ENCODE assay signal across 22 mouse cellular contexts in the genomic region with DNA sequence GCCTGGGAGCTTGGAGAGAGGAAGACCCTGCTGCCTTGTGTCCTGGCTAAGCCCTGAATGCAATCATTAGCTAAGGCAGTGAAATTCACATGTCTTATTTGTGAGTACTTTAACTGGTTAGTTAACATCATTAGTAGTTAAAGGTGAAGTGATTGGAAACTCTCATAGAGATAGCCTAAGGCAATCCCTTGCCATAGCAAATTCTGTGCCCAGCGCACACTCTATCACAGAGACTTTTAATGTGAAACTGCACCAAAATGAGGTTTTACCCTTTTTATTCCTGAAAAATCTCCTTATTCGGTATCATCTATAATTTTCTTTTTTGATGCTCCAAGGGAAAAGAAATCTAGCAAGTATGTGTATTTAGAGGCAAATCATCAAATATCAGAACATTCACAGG.
DNase-seq lines count a peak whose midpoint lies in the region; ATAC-seq and TF ChIP-seq lines count a peak whose summit lies in the region.
"Had no signal": no experiment of that assay in that cellular context is flagged by ENCODE, and none has a peak within 500 bp of the region (broad histone marks: within the 10 kb centered on the region; RNA-seq: fewer than 3 reads in every experiment).

No protein-coding gene starts in this region.

- H3K4me3 ChIP-seq in forebrain, embryonic 16.5 days (replicated peaks; ENCODE audit: low read length) = no peak overlapping the region
- no peak overlapping the region for H3K4me3 ChIP-seq in forebrain, embryonic 10.5 days
- H3K4me3 ChIP-seq in hindbrain, embryonic 14.5 days (replicated peaks; ENCODE audit: low read length) = no peak overlapping the region
- no peak overlapping the region for H3K4me3 ChIP-seq in hindbrain, embryonic 16.5 days (ENCODE audit: low read length)
- no peak overlapping the region for H3K4me3 ChIP-seq in midbrain, embryonic 14.5 days (replicated peaks; ENCODE audit: low read depth, low read length)
- H3K4me3 ChIP-seq in midbrain, embryonic 10.5 days = no peak overlapping the region
- H3K4me3 ChIP-seq: heart, embryonic 12.5 days; heart, embryonic 15.5 days; hindbrain, embryonic 12.5 days; intestine, embryonic 15.5 days had no signal

- peaks cover 7% of the 10 kb centered on the region; the same call in 1 of the 2 replicates for H3K4me1 ChIP-seq in forebrain, embryonic 16.5 days (replicated peaks; ENCODE audit: control insufficient read depth, insufficient read depth, low read length)
- no peaks in the 10 kb centered on the region for H3K4me1 ChIP-seq in forebrain, embryonic 10.5 days
- no peaks in the 10 kb centered on the region; the same call in 1 of the 2 replicates for H3K4me1 ChIP-seq in hindbrain, embryonic 14.5 days (replicated peaks; ENCODE audit: control insufficient read depth, insufficient read depth, low read length)
- 0 out of 2 replicates have a peak, but pooled peaks cover 2% of the 10 kb centered on the region for H3K4me1 ChIP-seq in hindbrain, embryonic 16.5 days (ENCODE audit: control insufficient read depth, insufficient read depth, low read depth, low read length)
- H3K4me1 ChIP-seq in midbrain, embryonic 14.5 days (ENCODE audit: control insufficient read depth, insufficient read depth, low read length) = no peaks in the 10 kb centered on the region
- H3K4me1 ChIP-seq in midbrain, embryonic 10.5 days = no peaks in the 10 kb centered on the region
- H3K4me1 ChIP-seq: heart, embryonic 12.5 days; heart, embryonic 15.5 days; intestine, embryonic 15.5 days had no signal

- no peak for TF ChIP-seq CTCF in brain, embryonic 14.5 days (IDR thresholded peaks at IDR 0.05; ENCODE audit: borderline replicate concordance, extremely low read depth, insufficient read depth, insufficient read length)

- H3K27ac ChIP-seq in forebrain, embryonic 16.5 days (ENCODE audit: low read length) = peak overlapping the region; percentile 55; the same call in 1 of the 2 replicates
- H3K27ac ChIP-seq in forebrain, embryonic 10.5 days = no peak overlapping the region
- H3K27ac ChIP-seq in hindbrain, embryonic 14.5 days = peak overlapping the region; percentile 26; the same call in 1 of the 2 replicates
- no peak overlapping the region for H3K27ac ChIP-seq in hindbrain, embryonic 16.5 days (ENCODE audit: low read depth, low read length)
- no peak overlapping the region for H3K27ac ChIP-seq in midbrain, embryonic 14.5 days (replicated peaks; ENCODE audit: low read depth, low read length)
- H3K27ac ChIP-seq in midbrain, embryonic 10.5 days (replicated peaks) = no peak overlapping the region
- H3K27ac ChIP-seq: heart, embryonic 15.5 days; hindbrain, embryonic 12.5 days; intestine, embryonic 15.5 days had no signal

- no peaks in the 10 kb centered on the region for H3K9me3 ChIP-seq in forebrain, embryonic 16.5 days (ENCODE audit: control insufficient read depth, low read length)
- H3K9me3 ChIP-seq in forebrain, embryonic 10.5 days = no peaks in the 10 kb centered on the region
- no peaks in the 10 kb centered on the region for H3K9me3 ChIP-seq in hindbrain, embryonic 14.5 days (ENCODE audit: control insufficient read depth, low read length)
- no peaks in the 10 kb centered on the region for H3K9me3 ChIP-seq in hindbrain, embryonic 16.5 days (ENCODE audit: control insufficient read depth, low read length)
- H3K9me3 ChIP-seq in midbrain, embryonic 14.5 days (ENCODE audit: control insufficient read depth, low read length) = no peaks in the 10 kb centered on the region
- H3K9me3 ChIP-seq in midbrain, embryonic 10.5 days (replicated peaks) = no peaks in the 10 kb centered on the region
- H3K9me3 ChIP-seq: heart, embryonic 12.5 days; heart, embryonic 15.5 days; hindbrain, embryonic 12.5 days; intestine, embryonic 15.5 days had no signal

- TF ChIP-seq POLR2A in brain, embryonic 14.5 days (IDR thresholded peaks at IDR 0.05; ENCODE audit: borderline replicate concordance, extremely low read depth, insufficient read depth, insufficient read length, poor library complexity, severe bottlenecking) = no peak

- 72% methylated on average over 2 of the region's 2 CpGs for WGBS in forebrain, embryonic 16.5 days
- WGBS in forebrain, embryonic 10.5 days = 91% methylated on average over 2 of the region's 2 CpGs
- 88% methylated on average over 2 of the region's 2 CpGs for WGBS in hindbrain, embryonic 14.5 days
- WGBS in hindbrain, embryonic 16.5 days = 79% methylated on average over 2 of the region's 2 CpGs
- WGBS in midbrain, embryonic 14.5 days = 83% methylated on average over 2 of the region's 2 CpGs
- 89% methylated on average over 2 of the region's 2 CpGs for WGBS in midbrain, embryonic 10.5 days

- no peak overlapping the region for H3K9ac ChIP-seq in forebrain, embryonic 16.5 days (replicated peaks; ENCODE audit: low read depth, low read length)
- no peak overlapping the region for H3K9ac ChIP-seq in hindbrain, embryonic 14.5 days
- no peak overlapping the region for H3K9ac ChIP-seq in hindbrain, embryonic 16.5 days (ENCODE audit: low read depth, low read length)
- no peak overlapping the region for H3K9ac ChIP-seq in midbrain, embryonic 14.5 days (replicated peaks; ENCODE audit: low read length)
- H3K9ac ChIP-seq: heart, embryonic 12.5 days; heart, embryonic 15.5 days; hindbrain, embryonic 12.5 days; intestine, embryonic 15.5 days had no signal

- ATAC-seq in forebrain, embryonic 16.5 days = no peak
- no peak for ATAC-seq in hindbrain, embryonic 14.5 days (ENCODE audit: low FRiP score)
- ATAC-seq in hindbrain, embryonic 16.5 days = no peak
- ATAC-seq in midbrain, embryonic 14.5 days (ENCODE audit: low FRiP score, low TSS enrichment) = no peak; the same call in 1 of the 2 replicates
- ATAC-seq: CD4-positive, CD25-positive, alpha-beta regulatory T cell, adult 4 months; intestine, embryonic 15.5 days had no signal

- H3K36me3 ChIP-seq in forebrain, embryonic 16.5 days (ENCODE audit: control insufficient read depth, insufficient read depth) = no peaks in the 10 kb centered on the region
- H3K36me3 ChIP-seq in forebrain, embryonic 10.5 days (replicated peaks) = no peaks in the 10 kb centered on the region
- no peaks in the 10 kb centered on the region for H3K36me3 ChIP-seq in hindbrain, embryonic 14.5 days (replicated peaks; ENCODE audit: control insufficient read depth, insufficient read depth)
- no peaks in the 10 kb centered on the region for H3K36me3 ChIP-seq in hindbrain, embryonic 16.5 days (ENCODE audit: control insufficient read depth, insufficient read depth, low read length)
- H3K36me3 ChIP-seq in midbrain, embryonic 14.5 days (ENCODE audit: control insufficient read depth, insufficient read depth, low read length) = no peaks in the 10 kb centered on the region
- no peaks in the 10 kb centered on the region for H3K36me3 ChIP-seq in midbrain, embryonic 10.5 days
- H3K36me3 ChIP-seq: heart, embryonic 12.5 days; heart, embryonic 15.5 days; hindbrain, embryonic 12.5 days; intestine, embryonic 15.5 days had no signal

- H3K4me2 ChIP-seq in forebrain, embryonic 16.5 days (ENCODE audit: low read length) = no peak overlapping the region
- no peak overlapping the region for H3K4me2 ChIP-seq in hindbrain, embryonic 14.5 days (replicated peaks)
- no peak overlapping the region for H3K4me2 ChIP-seq in hindbrain, embryonic 16.5 days (ENCODE audit: low read length)
- H3K4me2 ChIP-seq in midbrain, embryonic 14.5 days (ENCODE audit: low read length) = no peak overlapping the region
- H3K4me2 ChIP-seq: heart, embryonic 15.5 days; hindbrain, embryonic 12.5 days; intestine, embryonic 15.5 days had no signal

- no peak for DNase-seq in forebrain, embryonic 10.5 days (ENCODE audit: extremely low spot score, low spot score)
- no peak for DNase-seq in hindbrain, embryonic 14.5 days (ENCODE audit: low spot score)
- DNase-seq in midbrain, embryonic 14.5 days = peak; percentile 4
- no peak for DNase-seq in midbrain, embryonic 10.5 days (ENCODE audit: low spot score)
- peak; percentile 4 for DNase-seq in brain, embryonic 14.5 days (ENCODE audit: low read depth)
- DNase-seq in adrenal gland, adult 8-10 months = no peak
- DNase-seq: adrenal gland, adult 2 months; adrenal gland, postnatal 25 days; cerebellum, adult 18-20 months; cerebellum, adult 9-10 months; gastrocnemius, postnatal 25 days; heart, adult 18-20 months; heart, postnatal 10 days; heart, postnatal 36 days; kidney, adult 11 months had no signal

- no peaks in the 10 kb centered on the region for H3K27me3 ChIP-seq in forebrain, embryonic 16.5 days (replicated peaks; ENCODE audit: control insufficient read depth, insufficient read depth, low read length)
- H3K27me3 ChIP-seq in forebrain, embryonic 10.5 days (ENCODE audit: poor library complexity, severe bottlenecking) = no peaks in the 10 kb centered on the region
- no peaks in the 10 kb centered on the region for H3K27me3 ChIP-seq in hindbrain, embryonic 14.5 days (ENCODE audit: control insufficient read depth, insufficient read depth, low read length)
- H3K27me3 ChIP-seq in hindbrain, embryonic 16.5 days (replicated peaks; ENCODE audit: control insufficient read depth, insufficient read depth, low read length) = no peaks in the 10 kb centered on the region
- H3K27me3 ChIP-seq in midbrain, embryonic 14.5 days (ENCODE audit: control insufficient read depth, insufficient read depth, low read length) = no peaks in the 10 kb centered on the region
- H3K27me3 ChIP-seq in midbrain, embryonic 10.5 days (ENCODE audit: low read depth, poor library complexity, severe bottlenecking) = no peaks in the 10 kb centered on the region
- H3K27me3 ChIP-seq: heart, embryonic 12.5 days; heart, embryonic 15.5 days; hindbrain, embryonic 12.5 days; intestine, embryonic 15.5 days had no signal

Comparison
In these comparisons a context has a peak if more than half of its experiments do, and no peak if none do; other contexts are left out.
1. H3K27ac ChIP-seq: peak in forebrain, embryonic 16.5 days (single experiment) and hindbrain, embryonic 14.5 days (single experiment); none in forebrain, embryonic 10.5 days (single experiment), hindbrain, embryonic 16.5 days (single experiment), midbrain, embryonic 14.5 days (single experiment) and midbrain, embryonic 10.5 days (single experiment).
2. DNase-seq: peak in midbrain, embryonic 14.5 days (single experiment) and brain, embryonic 14.5 days (single experiment); none in forebrain, embryonic 10.5 days (single experiment), hindbrain, embryonic 14.5 days (single experiment), midbrain, embryonic 10.5 days (single experiment) and adrenal gland, adult 8-10 months (single experiment).